Mouse (Mus musculus): ENCODE measurements around the gene Phospho2. TPM values are rescaled to one million over a fixed set of nuclear protein-coding genes. Genes with fewer than 3 reads are reported as not detected.
"Not testable (repeated sequence)": the region's sequence is repeated elsewhere in the genome, so short reads cannot be mapped to it uniquely, and the experiment has no call there.

The Phospho2 gene
- total RNA-seq, 2 experiments from 2014 or later = 23.3 to 25.1 TPM

DNA sequence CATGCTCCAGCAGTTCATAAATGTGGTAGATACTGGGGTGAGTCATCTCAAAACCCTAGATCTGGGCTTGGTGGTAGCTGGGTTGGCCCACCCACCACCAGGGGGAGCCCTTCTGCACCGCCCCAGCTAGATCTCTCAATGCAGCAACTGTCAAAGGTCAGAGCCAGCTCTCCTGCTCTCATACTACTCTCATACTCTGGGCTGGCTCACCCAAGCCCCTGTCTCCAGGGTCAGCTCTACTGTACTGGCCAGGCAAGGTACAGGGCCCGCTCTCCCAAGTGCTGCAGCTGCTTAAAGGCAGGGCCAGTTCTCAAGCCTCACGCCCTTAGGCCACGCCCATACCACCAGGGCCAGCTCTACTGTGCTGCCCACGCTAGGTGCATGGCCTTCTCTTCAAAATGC is 13.5 kb downstream of the Phospho2 start:
- Histone ChIP-seq H3K27ac (no peak overlapping the region), H3K4me3 (no peak overlapping the region)
- peak in 1 of 2 experiments; percentile 47 for DNase-seq (ENCODE audit: extremely low spot score in 1 of 2, low spot score in 2 of 2)
- intact Hi-C loops (cut with DNase I) = loop anchor here (5.0 kb wide), 1 partner anchor 49 kb away; no protein-coding TSS in a partner anchor
- TF ChIP-seq CTCF (IDR thresholded peaks at IDR 0.05) = peak; percentile 74

DNA sequence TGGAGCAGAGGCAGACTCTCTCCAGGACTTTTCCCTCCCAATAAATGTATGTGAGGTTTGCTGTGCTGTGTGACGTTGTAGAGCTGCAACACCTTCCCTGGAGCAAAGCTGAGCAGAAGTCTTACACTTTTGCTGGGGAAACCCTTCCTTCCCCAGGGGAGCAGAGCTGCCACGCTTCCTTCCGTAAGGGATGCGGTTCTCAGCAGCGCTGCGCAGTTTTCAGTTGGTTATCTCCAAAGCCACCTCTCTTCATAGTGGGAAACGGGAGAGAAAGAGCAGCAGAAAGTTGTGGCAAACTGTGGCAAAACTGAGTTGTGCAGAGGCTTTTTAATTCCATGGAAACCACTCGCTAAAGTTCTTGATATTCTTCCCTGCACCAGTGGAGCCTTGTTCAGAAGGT is 14.3 kb downstream of the Phospho2 start:
- intact Hi-C loops (cut with DNase I) = loop anchor here (5.0 kb wide), 1 partner anchor 49 kb away; no protein-coding TSS in a partner anchor
- no peak overlapping the region for H3K27ac ChIP-seq

GRCm38 (mm10) chr2:69804663-69805062 is 15.2 kb downstream of the Phospho2 start:
- DNase-seq (ENCODE audit: extremely low spot score in 1 of 2, low spot score in 2 of 2); H3K27ac ChIP-seq; H3K4me3 ChIP-seq: not testable (repeated sequence)
- intact Hi-C loops (cut with DNase I) = loop anchor here (5.0 kb wide), 1 partner anchor 48 kb away; no protein-coding TSS in a partner anchor

More for the DNA sequence above, 14.3 kb downstream of the Phospho2 start:
- TF ChIP-seq CTCF (IDR thresholded peaks at IDR 0.05) = no peak
- H3K4me3 ChIP-seq = no peak overlapping the region
- no peak for DNase-seq (ENCODE audit: extremely low spot score in 1 of 2, low spot score in 2 of 2)

GRCm38 (mm10) chr2:69810169-69810568 is 20.7 kb downstream of the Phospho2 start:
- H3K4me3 ChIP-seq = no peak overlapping the region
- DNase-seq (ENCODE audit: extremely low spot score in 1 of 2, low spot score in 2 of 2) = no peak
- intact Hi-C loops (cut with DNase I) = no loop called here
- no peak for TF ChIP-seq CTCF (IDR thresholded peaks at IDR 0.05)
- no peak overlapping the region for H3K27ac ChIP-seq

- H3K27ac ChIP-seq; intact Hi-C loops (cut with DNase I); H3K4me3 ChIP-seq; DNase-seq (ENCODE audit: extremely low spot score in 1 of 2, low spot score in 2 of 2): not testable (repeated sequence)
These were observed 21.9 kb downstream of the Phospho2 start for GRCm38 (mm10) chr2:69811349-69811748.

- no peak for TF ChIP-seq CTCF (IDR thresholded peaks at IDR 0.05)
- intact Hi-C loops (cut with DNase I) = no loop called here
- H3K27ac ChIP-seq = peak overlapping the region; percentile 45
- no peak for DNase-seq (ENCODE audit: extremely low spot score in 1 of 2, low spot score in 2 of 2)
- H3K4me3 ChIP-seq = no peak overlapping the region
These were observed 27.2 kb downstream of the Phospho2 start for GRCm38 (mm10) chr2:69816575-69816974.

GRCm38 (mm10) chr2:69818350-69819085 is 29.1 kb downstream of the Phospho2 start:
- DNase-seq (ENCODE audit: extremely low spot score in 1 of 2, low spot score in 2 of 2) = no peak
- intact Hi-C loops (cut with DNase I) = no loop called here
- no peak for TF ChIP-seq CTCF (IDR thresholded peaks at IDR 0.05)
- Histone ChIP-seq H3K27ac (no peak overlapping the region), H3K4me3 (no peak overlapping the region)

- intact Hi-C loops (cut with DNase I) = no loop called here
- DNase-seq (ENCODE audit: extremely low spot score in 1 of 2, low spot score in 2 of 2) = no peak
- Histone ChIP-seq H3K4me3 (no peak overlapping the region), H3K27ac (no peak overlapping the region)
- TF ChIP-seq CTCF (IDR thresholded peaks at IDR 0.05) = no peak
These were observed 30.8 kb downstream of the Phospho2 start for GRCm38 (mm10) chr2:69820201-69820600.

- intact Hi-C loops (cut with DNase I) = loop anchor here (2.0 kb wide), 1 partner anchor 33 kb away; the partner anchor contains the start of genes Ccdc173 and Phospho2
- peak within 1 kb of the TSS; percentile 67 for H3K4me3 ChIP-seq
- H3K27ac ChIP-seq = peak within 1 kb of the TSS; percentile 88
- TF ChIP-seq CTCF (IDR thresholded peaks at IDR 0.05) = no peak
- no peak for DNase-seq (ENCODE audit: extremely low spot score in 1 of 2, low spot score in 2 of 2)
These were observed 32.3 kb downstream of the Phospho2 start, which contains the start of gene Klhl23 for GRCm38 (mm10) chr2:69821711-69822110. TSS of gene Klhl23 (plus strand) at chr2:69821944.

DNA sequence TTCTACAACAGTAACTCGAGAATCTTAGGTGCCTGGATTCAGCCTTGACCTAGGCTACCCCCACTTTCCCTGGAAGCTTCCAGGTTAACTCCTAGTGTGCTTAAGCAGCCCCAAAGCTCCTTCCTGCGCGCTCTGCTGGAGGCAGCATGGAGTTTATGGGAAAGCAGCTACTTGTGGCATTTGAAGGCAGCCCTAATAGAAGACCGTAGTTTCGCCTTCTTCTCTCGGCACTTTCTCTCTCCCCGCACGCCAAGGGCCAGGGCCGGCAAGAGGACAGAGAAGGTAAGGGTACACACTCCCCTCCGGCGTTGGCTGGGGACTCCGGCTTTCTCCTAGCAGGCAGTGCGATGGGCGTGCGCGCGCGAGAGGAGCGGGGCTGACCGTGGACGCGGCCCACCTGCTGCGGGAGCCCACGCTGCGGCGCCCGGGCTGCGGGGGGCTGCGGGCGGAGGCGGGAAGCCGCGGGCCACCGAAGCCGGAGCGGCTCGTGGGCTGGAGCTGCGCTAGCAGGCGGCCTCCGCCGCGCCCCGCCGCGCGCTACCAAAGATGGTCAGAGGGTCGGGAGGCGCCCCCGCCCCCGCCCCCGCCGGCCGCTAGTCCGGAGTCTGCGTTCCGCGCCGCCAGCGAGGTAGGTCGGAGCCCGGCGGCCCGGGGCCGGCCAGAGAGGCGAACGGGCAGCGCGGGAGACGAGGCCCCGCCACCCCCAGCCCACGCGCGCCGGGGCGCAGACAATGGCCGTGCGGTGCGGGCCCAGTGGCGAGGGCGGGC is 33.1 kb downstream of the Phospho2 start:
- TF ChIP-seq CTCF (IDR thresholded peaks at IDR 0.05) = no peak; the same call in 1 of the 2 replicates
- peak overlapping the region; percentile 67 for H3K4me3 ChIP-seq
- DNase-seq (ENCODE audit: extremely low spot score in 1 of 2, low spot score in 2 of 2) = peak; percentile 43 to 49
- peak overlapping the region; percentile 88 for H3K27ac ChIP-seq
- intact Hi-C loops (cut with DNase I) = loop anchor here (2.0 kb wide), 1 partner anchor 34 kb away; the partner anchor contains the start of genes Ccdc173 and Phospho2

GRCm38 (mm10) chr2:69823129-69823677 is 33.8 kb downstream of the Phospho2 start:
- peak in 1 of 2 experiments; percentile 43 for DNase-seq (ENCODE audit: extremely low spot score in 1 of 2, low spot score in 2 of 2)
- peak overlapping the region; percentile 67 for H3K4me3 ChIP-seq
- no peak for TF ChIP-seq CTCF (IDR thresholded peaks at IDR 0.05)
- H3K27ac ChIP-seq = peak overlapping the region; percentile 88
- intact Hi-C loops (cut with DNase I) = loop anchor here (2.0 kb wide), 1 partner anchor 34 kb away; the partner anchor contains the start of genes Ccdc173 and Phospho2
